Mouse (Mus musculus): ENCODE measurements around the gene Gm27021. TPM values are rescaled to one million over a fixed set of nuclear protein-coding genes. Genes with fewer than 3 reads are reported as not detected.

Gene Gm27021
- polyA plus RNA-seq, 1 experiment from 2014 or later, result 3.9 TPM

Other genes with a start within 250 kb of the Gm27021 start
- 66.9 and 79.8 TPM in 2 replicates for gene Gins2, start 78.8 kb downstream of the Gm27021 start, polyA plus RNA-seq (2015; fragmentation: Nextera tagmentation; extraction: Ambion mirVana)
- gene 1190005I06Rik, start 20.4 kb downstream of the Gm27021 start, polyA plus RNA-seq (2015; fragmentation: Nextera tagmentation; extraction: Ambion mirVana), result 3.7 and 4.5 TPM in 2 replicates
- gene Cox4i1, start 143 bp upstream of the Gm27021 start, polyA plus RNA-seq (2015; fragmentation: Nextera tagmentation; extraction: Ambion mirVana), result 996 and 1,069 TPM in 2 replicates
- gene Emc8, start 494 bp upstream of the Gm27021 start, polyA plus RNA-seq (2015; fragmentation: Nextera tagmentation; extraction: Ambion mirVana), result 221 and 234 TPM in 2 replicates
- gene Irf8, start 68.3 kb upstream of the Gm27021 start, polyA plus RNA-seq (2015; fragmentation: Nextera tagmentation; extraction: Ambion mirVana), result 2.7 TPM in 2 replicates